Mouse (Mus musculus): ENCODE measurements around the gene Entpd5.

DNA sequence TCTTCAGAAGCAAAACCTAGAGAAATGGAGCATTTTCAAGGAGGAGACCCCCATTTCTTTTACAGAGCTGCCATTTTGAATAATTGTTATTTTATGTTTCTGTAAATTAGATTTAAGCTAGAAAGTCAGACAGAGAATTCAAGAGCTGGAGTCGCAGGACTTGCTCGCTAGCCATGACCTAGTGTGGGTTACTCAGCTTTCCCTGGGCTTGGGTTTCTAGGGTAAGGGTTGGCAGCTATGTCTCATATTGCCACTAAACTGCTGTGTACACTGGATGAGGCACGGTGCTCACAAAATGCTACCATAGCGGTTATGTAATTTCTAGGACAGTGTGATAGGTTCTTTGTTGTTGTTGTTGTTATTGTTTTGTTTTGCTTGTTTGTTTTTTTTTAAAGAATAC lies 16.1 kb downstream of the Entpd5 start:
- TF ChIP-seq CTCF (IDR thresholded peaks at IDR 0.05; ENCODE audit: control insufficient read depth, insufficient read depth, insufficient replicate concordance, low read depth, low read length) = no peak
- no peak for TF ChIP-seq POLR2A (IDR thresholded peaks at IDR 0.05; ENCODE audit: control insufficient read depth, low read depth, low read length)

All from testis, adult 2 months (tissue).